Mouse (Mus musculus) olfactory bulb, adult 2 months (tissue): ENCODE data around the gene Stt3a. TPM values are rescaled to one million over a fixed set of nuclear protein-coding genes. Genes with fewer than 3 reads are reported as not detected.

Source experiments
- H3K27ac ChIP-seq: fragments of 200-500 bp; 2 replicates; pipeline ENCODE4 v1.5.1; 2012; ENCODE audit warnings: low read depth, low read length; ENCODE audit not compliant: insufficient read depth
- H3K4me1 ChIP-seq: fragments of 200-500 bp; 2 replicates; pipeline ENCODE4 v1.6.1; 2012; ENCODE audit warnings: low read length; ENCODE audit not compliant: control insufficient read depth, insufficient read depth
- H3K4me3 ChIP-seq: fragments of 200-500 bp; 2 replicates; pipeline ENCODE4 v1.5.1; 2012; ENCODE audit warnings: mild to moderate bottlenecking, low read depth, low read length, moderate library complexity; ENCODE audit not compliant: insufficient read depth
- CTCF ChIP-seq: fragments of 200-500 bp; IDR thresholded peaks from 2 replicates; pipeline ENCODE4 v1.5.1; 2012; ENCODE audit warnings: low read depth, mild to moderate bottlenecking, low read length, moderate library complexity; ENCODE audit not compliant: insufficient read depth
- POLR2A ChIP-seq: fragments of 200-500 bp; IDR thresholded peaks from 2 replicates; pipeline ENCODE4 v1.6.1; 2012; ENCODE audit warnings: mild to moderate bottlenecking, low read depth, low read length, moderate library complexity; ENCODE audit not compliant: insufficient read depth
- WGBS: fragments of 180-500 bp; shearing (Covaris S2); methylation state at CpG from one replicate; pipeline ENCODE4 v1.1.7; 2018; 5-methylcytosine and 5-hydroxymethylcytosine counted together
- polyA plus RNA-seq: library from polyadenylated mRNA; stranded (reverse); fragments of >200 nt; gene quantifications from 2 replicates; pipeline ENCODE4 v1.2.4, GENCODE M21; 2012; ENCODE audit warnings: low replicate concordance; ENCODE audit not compliant: missing spikeins, insufficient read depth, insufficient read length

Stt3a gene
- polyA plus RNA-seq, 1 experiment: not detected

GRCm38 (mm10) chr9:36796781-36797555, 29.5 kb upstream of the Stt3a start, which contains the start of gene Ei24:
Ei24 (minus strand) TSS chr9:36797393.
- no peaks in the 10 kb centered on the region for H3K4me1 ChIP-seq
- TF ChIP-seq CTCF (no peak), POLR2A (peak; percentile 89)
- H3K27ac ChIP-seq: peak within 1 kb of the TSS; percentile 16; the same call in 1 of the 2 replicates
- H3K4me3 ChIP-seq: peak within 1 kb of the TSS; percentile 94
- WGBS: under 1% methylated on average over 66 of the region's 66 CpGs

- WGBS: 4% methylated on average over 5 of the region's 5 CpGs
- Histone ChIP-seq H3K27ac (no peak overlapping the region; the same call in 1 of the 2 replicates), H3K4me3 (no peak overlapping the region), H3K4me1 (no peaks in the 10 kb centered on the region)
- TF ChIP-seq POLR2A (no peak), CTCF (no peak)
Measured at GRCm38 (mm10) chr9:36796224-36796623, 28.7 kb upstream of the Stt3a start.

- H3K4me3 ChIP-seq: no peak overlapping the region
- TF ChIP-seq POLR2A: no peak
- TF ChIP-seq CTCF: no peak
Measured at GRCm38 (mm10) chr9:36795556-36795955, 28.1 kb upstream of the Stt3a start.

GRCm38 (mm10) chr9:36794487-36794886, 27.0 kb upstream of the Stt3a start:
- WGBS: 74% methylated on average over 2 of the region's 2 CpGs
- no peak overlapping the region for H3K4me3 ChIP-seq
- H3K4me1 ChIP-seq: no peaks in the 10 kb centered on the region
- TF ChIP-seq POLR2A: no peak
- no peak for TF ChIP-seq CTCF
- no peak overlapping the region for H3K27ac ChIP-seq

More at GRCm38 (mm10) chr9:36795556-36795955, 28.1 kb upstream of the Stt3a start:
- Histone ChIP-seq H3K27ac (no peak overlapping the region), H3K4me1 (no peaks in the 10 kb centered on the region)
- WGBS: 81% methylated on average over 1 of the region's 1 CpGs

GRCm38 (mm10) chr9:36792191-36792590, 24.7 kb upstream of the Stt3a start:
- TF ChIP-seq POLR2A (no peak), CTCF (no peak)
- Histone ChIP-seq H3K4me1 (no peaks in the 10 kb centered on the region), H3K4me3 (no peak overlapping the region), H3K27ac (no peak overlapping the region)
- WGBS: 92% methylated on average over 3 of the region's 3 CpGs

DNA sequence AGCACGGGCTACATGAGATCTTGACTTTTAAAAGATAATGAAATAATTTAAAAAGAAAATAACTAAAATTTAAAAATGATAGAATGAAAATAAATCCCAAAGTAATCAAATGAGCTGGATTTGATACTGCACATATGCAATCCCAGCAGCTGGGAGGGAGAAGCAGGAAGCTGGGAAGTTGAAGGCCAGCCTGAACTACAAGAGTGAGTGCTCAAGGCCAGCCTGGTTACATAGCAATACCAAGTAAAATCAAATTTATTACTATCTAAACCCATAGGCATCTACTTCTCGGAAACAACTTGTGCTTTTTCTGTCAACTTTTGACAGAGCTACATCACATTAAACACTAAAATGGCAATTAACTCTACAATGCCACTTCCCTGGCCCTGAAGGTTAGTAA, 16.4 kb upstream of the Stt3a start:
- no peaks in the 10 kb centered on the region for H3K4me1 ChIP-seq
- no peak for TF ChIP-seq POLR2A
- no peak for TF ChIP-seq CTCF
- no peak overlapping the region for H3K4me3 ChIP-seq
- H3K27ac ChIP-seq: no peak overlapping the region
- 87% methylated on average over 2 of the region's 2 CpGs for WGBS

DNA sequence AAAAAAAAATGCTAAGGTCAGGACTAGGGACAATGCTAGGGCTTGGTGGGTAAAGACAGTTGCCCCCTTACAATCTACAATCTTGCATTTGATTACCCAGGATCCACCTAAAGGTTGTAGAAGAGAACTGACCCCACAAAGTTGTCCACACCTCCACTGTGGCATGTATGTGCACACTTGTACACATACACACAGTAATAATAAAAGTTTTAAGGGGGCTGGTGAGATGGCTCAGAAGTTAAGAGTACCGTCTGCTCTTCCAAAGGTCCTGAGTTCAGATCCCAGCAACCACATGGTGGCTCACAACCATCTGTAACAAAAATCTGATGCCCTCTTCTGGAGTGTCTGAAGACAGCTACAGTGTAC, 1.6 kb upstream of the Stt3a start:
- no peaks in the 10 kb centered on the region for H3K4me1 ChIP-seq
- no peak overlapping the region for H3K27ac ChIP-seq
- WGBS: 86% methylated on average over 1 of the region's 1 CpGs
- TF ChIP-seq POLR2A (no peak), CTCF (no peak)
- H3K4me3 ChIP-seq: no peak overlapping the region

DNA sequence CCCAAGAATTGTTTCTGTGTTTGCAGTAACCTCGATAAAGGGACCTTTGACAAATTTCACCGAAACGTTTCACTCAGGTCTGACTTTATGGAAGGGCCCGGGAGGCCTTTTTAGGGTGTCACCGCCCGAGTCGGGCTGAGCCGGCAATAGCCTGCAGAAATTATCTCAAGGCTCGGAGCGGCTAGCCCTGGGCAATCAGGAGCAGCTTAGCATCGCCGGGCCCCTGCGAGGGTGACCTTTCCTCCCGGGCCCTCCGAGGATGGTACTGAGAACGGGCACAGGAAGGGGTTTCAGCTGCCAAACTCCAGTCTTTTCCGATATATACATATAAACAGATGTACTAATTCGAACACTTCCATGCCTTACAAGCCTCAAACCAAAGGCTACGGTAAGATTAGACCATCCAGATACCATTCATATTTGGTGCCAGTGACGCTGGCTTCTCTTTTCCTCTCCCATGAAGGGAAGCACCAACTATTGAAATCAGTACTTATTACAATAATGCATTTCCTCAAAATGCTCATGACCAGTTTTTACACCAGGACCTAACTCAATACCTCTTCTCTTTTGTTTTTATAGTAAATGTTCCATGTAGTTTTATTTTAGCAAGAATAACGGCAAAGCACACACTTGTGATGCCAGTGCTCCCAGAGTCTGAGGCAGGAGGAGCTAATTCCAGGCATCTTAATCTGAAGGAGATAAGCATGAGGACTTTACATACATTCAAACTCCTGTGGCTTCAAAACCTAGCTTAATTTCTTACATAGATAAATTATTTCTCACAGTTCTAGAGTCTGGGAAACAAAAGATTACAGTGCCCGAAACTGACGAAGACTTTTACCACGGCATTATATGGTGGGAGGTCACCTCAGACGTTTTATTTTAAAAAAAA, 923 bp upstream of the Stt3a start:
- TF ChIP-seq CTCF (no peak), POLR2A (no peak)
- H3K4me1 ChIP-seq: no peaks in the 10 kb centered on the region
- H3K4me3 ChIP-seq: peak overlapping the region; percentile 66
- WGBS: 9% methylated on average over 25 of the region's 25 CpGs
- peak overlapping the region; percentile 79 for H3K27ac ChIP-seq

DNA sequence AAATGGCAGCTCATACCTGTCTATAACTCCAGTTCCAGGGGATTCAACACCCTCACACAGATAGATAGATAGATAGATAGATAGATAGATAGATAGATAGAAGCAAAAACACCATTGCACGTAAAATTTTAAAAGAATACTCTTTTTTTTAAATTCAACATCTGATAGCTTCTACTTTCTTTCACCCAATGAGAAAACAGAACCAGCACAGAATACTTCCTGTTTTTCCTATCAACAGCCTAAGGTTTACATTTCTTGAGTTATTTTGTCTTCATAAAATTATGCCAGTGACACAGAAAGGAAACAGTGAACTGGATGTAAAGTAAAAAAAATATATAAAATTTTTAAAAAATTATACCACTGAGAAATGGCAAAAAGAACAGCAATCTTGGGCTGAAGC, 3.1 kb downstream of the Stt3a start:
- TF ChIP-seq POLR2A (no peak), CTCF (no peak)
- Histone ChIP-seq H3K4me1 (no peaks in the 10 kb centered on the region), H3K4me3 (no peak overlapping the region), H3K27ac (no peak overlapping the region)
- 95% methylated on average over 1 of the region's 1 CpGs for WGBS
